Mouse (Mus musculus): ENCODE measurements around the gene Antxr1. TPM values are rescaled to one million over a fixed set of nuclear protein-coding genes. Genes with fewer than 3 reads are reported as not detected.

Gene Antxr1
- polyA plus RNA-seq, 1 experiment from 2014 or later: 0.47 TPM

- Histone ChIP-seq H3K27ac (ENCODE audit: low read depth) (no peak overlapping the region), H3K4me3 (ENCODE audit: low read depth, low read length) (no peak overlapping the region), H3K36me3 (replicated peaks; ENCODE audit: insufficient read depth, low read length) (no peaks in the 10 kb centered on the region), H3K27me3 (ENCODE audit: insufficient read depth, low read length) (no peaks in the 10 kb centered on the region), H3K4me1 (ENCODE audit: insufficient read depth) (peaks cover 27% of the 10 kb centered on the region), H3K9ac (replicated peaks) (no peak overlapping the region), H3K9me3 (ENCODE audit: low read length) (no peaks in the 10 kb centered on the region), H3K4me2 (ENCODE audit: low read depth, low read length) (no peak overlapping the region)
- no peak for ATAC-seq
- no peak for TF ChIP-seq EP300 (IDR thresholded peaks at IDR 0.05; ENCODE audit: low read depth)
- TF ChIP-seq CTCF (IDR thresholded peaks at IDR 0.05; ENCODE audit: low read depth): no peak
- WGBS (ENCODE audit: insufficient replicate concordance): 76% methylated on average over 6 of the region's 6 CpGs
- DNase-seq: no peak
Measured at GRCm38 (mm10) chr6:87182736-87183135, 152.9 kb downstream of the Antxr1 start.

- Histone ChIP-seq H3K27ac (ENCODE audit: low read depth) (no peak overlapping the region), H3K4me2 (ENCODE audit: low read depth, low read length) (no peak overlapping the region), H3K36me3 (replicated peaks; ENCODE audit: insufficient read depth, low read length) (no peaks in the 10 kb centered on the region), H3K9me3 (ENCODE audit: low read length) (no peaks in the 10 kb centered on the region), H3K4me1 (ENCODE audit: insufficient read depth) (peaks cover 2% of the 10 kb centered on the region; the same call in 1 of the 2 replicates), H3K9ac (replicated peaks) (no peak overlapping the region), H3K27me3 (ENCODE audit: insufficient read depth, low read length) (no peaks in the 10 kb centered on the region), H3K4me3 (ENCODE audit: low read depth, low read length) (no peak overlapping the region)
- no peak for TF ChIP-seq EP300 (IDR thresholded peaks at IDR 0.05; ENCODE audit: low read depth)
- TF ChIP-seq CTCF (IDR thresholded peaks at IDR 0.05; ENCODE audit: low read depth): no peak
- ATAC-seq (no peak), DNase-seq (no peak)
- WGBS (ENCODE audit: insufficient replicate concordance): 75% methylated on average over 3 of the region's 3 CpGs
Measured at GRCm38 (mm10) chr6:87171461-87171860, 164.2 kb downstream of the Antxr1 start.

DNA sequence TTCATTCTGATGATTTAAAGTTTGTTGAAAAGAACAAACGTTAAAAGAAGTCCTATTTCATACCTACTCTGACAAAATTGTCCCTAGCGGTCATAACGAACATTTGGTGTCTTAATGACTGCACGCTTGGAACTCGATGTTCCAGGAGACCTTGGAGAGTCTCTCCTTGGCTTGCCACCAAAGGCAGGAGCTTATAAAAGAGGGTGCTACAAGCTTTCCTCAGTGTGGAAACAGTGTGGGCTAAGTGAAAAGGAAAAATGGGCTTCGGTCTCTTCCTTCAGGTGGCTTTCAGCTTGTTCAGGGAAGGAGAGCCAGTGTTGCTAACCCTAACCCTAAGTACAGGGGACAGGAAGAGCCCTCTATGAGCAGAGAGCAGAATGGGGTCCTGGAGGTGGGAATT lies 164.7 kb downstream of the Antxr1 start:
- WGBS (ENCODE audit: insufficient replicate concordance): 80% methylated on average over 6 of the region's 6 CpGs
- Histone ChIP-seq H3K9me3 (ENCODE audit: low read length) (no peaks in the 10 kb centered on the region), H3K4me3 (ENCODE audit: low read depth, low read length) (no peak overlapping the region), H3K27me3 (ENCODE audit: insufficient read depth, low read length) (no peaks in the 10 kb centered on the region), H3K27ac (ENCODE audit: low read depth) (no peak overlapping the region), H3K9ac (replicated peaks) (no peak overlapping the region), H3K4me2 (ENCODE audit: low read depth, low read length) (no peak overlapping the region), H3K36me3 (replicated peaks; ENCODE audit: insufficient read depth, low read length) (no peaks in the 10 kb centered on the region), H3K4me1 (ENCODE audit: insufficient read depth) (peaks cover 2% of the 10 kb centered on the region; the same call in 1 of the 2 replicates)
- no peak for ATAC-seq
- DNase-seq: no peak
- TF ChIP-seq EP300 (IDR thresholded peaks at IDR 0.05; ENCODE audit: low read depth): no peak
- TF ChIP-seq CTCF (IDR thresholded peaks at IDR 0.05; ENCODE audit: low read depth): no peak

- Histone ChIP-seq H3K4me1 (ENCODE audit: insufficient read depth) (peaks cover 2% of the 10 kb centered on the region; the same call in 1 of the 2 replicates), H3K9me3 (ENCODE audit: low read length) (no peaks in the 10 kb centered on the region), H3K27me3 (ENCODE audit: insufficient read depth, low read length) (no peaks in the 10 kb centered on the region), H3K9ac (replicated peaks) (no peak overlapping the region), H3K27ac (ENCODE audit: low read depth) (no peak overlapping the region), H3K4me2 (ENCODE audit: low read depth, low read length) (peak overlapping the region; percentile 24; the same call in 1 of the 2 replicates), H3K4me3 (ENCODE audit: low read depth, low read length) (no peak overlapping the region), H3K36me3 (replicated peaks; ENCODE audit: insufficient read depth, low read length) (no peaks in the 10 kb centered on the region)
- TF ChIP-seq CTCF (IDR thresholded peaks at IDR 0.05; ENCODE audit: low read depth) (no peak), EP300 (IDR thresholded peaks at IDR 0.05; ENCODE audit: low read depth) (no peak)
- ATAC-seq (peak; percentile 78), DNase-seq (no peak)
- 81% methylated on average over 6 of the region's 6 CpGs for WGBS (ENCODE audit: insufficient replicate concordance)
Measured at GRCm38 (mm10) chr6:87170277-87170676, 165.3 kb downstream of the Antxr1 start.

DNA sequence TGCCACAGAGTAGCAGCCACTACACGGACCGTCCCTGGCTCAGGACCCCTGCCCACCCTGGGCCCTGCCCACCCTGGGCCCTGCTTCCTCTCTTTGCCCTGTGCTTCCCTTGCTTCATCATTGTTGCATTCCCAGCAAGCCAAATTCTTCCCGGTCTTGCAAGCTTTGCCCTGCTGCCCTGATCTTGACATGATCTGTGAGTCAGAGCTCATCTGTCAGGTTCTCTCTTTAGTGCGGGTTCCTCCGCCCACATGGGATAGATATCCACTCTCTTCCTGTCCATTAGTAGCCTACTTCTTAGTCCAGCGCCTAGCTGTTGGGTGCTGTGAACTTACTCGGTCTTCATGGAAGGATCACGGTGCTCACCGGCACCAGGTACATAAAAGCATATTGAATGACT lies 167.6 kb downstream of the Antxr1 start:
- H3K4me3 ChIP-seq (ENCODE audit: low read depth, low read length): no peak overlapping the region
- H3K9me3 ChIP-seq (ENCODE audit: low read length): no peaks in the 10 kb centered on the region
- peaks cover 2% of the 10 kb centered on the region; the same call in 1 of the 2 replicates for H3K4me1 ChIP-seq (ENCODE audit: insufficient read depth)
- H3K9ac ChIP-seq (replicated peaks): no peak overlapping the region
- TF ChIP-seq EP300 (IDR thresholded peaks at IDR 0.05; ENCODE audit: low read depth): no peak
- no peak for TF ChIP-seq CTCF (IDR thresholded peaks at IDR 0.05; ENCODE audit: low read depth)
- ATAC-seq (no peak), DNase-seq (no peak)
- H3K27ac ChIP-seq (ENCODE audit: low read depth): no peak overlapping the region
- no peaks in the 10 kb centered on the region for H3K27me3 ChIP-seq (ENCODE audit: insufficient read depth, low read length)
- no peaks in the 10 kb centered on the region for H3K36me3 ChIP-seq (replicated peaks; ENCODE audit: insufficient read depth, low read length)
- H3K4me2 ChIP-seq (ENCODE audit: low read depth, low read length): no peak overlapping the region
- 83% methylated on average over 9 of the region's 9 CpGs for WGBS (ENCODE audit: insufficient replicate concordance)

- ATAC-seq: no peak
- no peak for TF ChIP-seq EP300 (IDR thresholded peaks at IDR 0.05; ENCODE audit: low read depth)
- no peak for TF ChIP-seq CTCF (IDR thresholded peaks at IDR 0.05; ENCODE audit: low read depth)
- 76% methylated on average over 12 of the region's 12 CpGs for WGBS (ENCODE audit: insufficient replicate concordance)
- DNase-seq: no peak
- H3K27ac ChIP-seq (ENCODE audit: low read depth): no peak overlapping the region
- no peaks in the 10 kb centered on the region for H3K9me3 ChIP-seq (ENCODE audit: low read length)
- no peak overlapping the region for H3K4me3 ChIP-seq (ENCODE audit: low read depth, low read length)
- H3K27me3 ChIP-seq (ENCODE audit: insufficient read depth, low read length): no peaks in the 10 kb centered on the region
- H3K4me1 ChIP-seq (ENCODE audit: insufficient read depth): peaks cover 2% of the 10 kb centered on the region; the same call in 1 of the 2 replicates
- no peak overlapping the region for H3K9ac ChIP-seq (replicated peaks)
- no peaks in the 10 kb centered on the region for H3K36me3 ChIP-seq (replicated peaks; ENCODE audit: insufficient read depth, low read length)
- no peak overlapping the region for H3K4me2 ChIP-seq (ENCODE audit: low read depth, low read length)
Measured at GRCm38 (mm10) chr6:87166673-87167305, 168.8 kb downstream of the Antxr1 start.
